Mouse (Mus musculus) cerebral cortex, adult 2 months (tissue): ENCODE results near the gene Gli3.

ENCODE experiments used
- WGBS: fragments of 180-500 bp; shearing (Covaris S2); methylation state at CpG from one replicate; pipeline ENCODE4 v1.1.7; 2018; 5-methylcytosine and 5-hydroxymethylcytosine counted together

Gene Gli3

DNA sequence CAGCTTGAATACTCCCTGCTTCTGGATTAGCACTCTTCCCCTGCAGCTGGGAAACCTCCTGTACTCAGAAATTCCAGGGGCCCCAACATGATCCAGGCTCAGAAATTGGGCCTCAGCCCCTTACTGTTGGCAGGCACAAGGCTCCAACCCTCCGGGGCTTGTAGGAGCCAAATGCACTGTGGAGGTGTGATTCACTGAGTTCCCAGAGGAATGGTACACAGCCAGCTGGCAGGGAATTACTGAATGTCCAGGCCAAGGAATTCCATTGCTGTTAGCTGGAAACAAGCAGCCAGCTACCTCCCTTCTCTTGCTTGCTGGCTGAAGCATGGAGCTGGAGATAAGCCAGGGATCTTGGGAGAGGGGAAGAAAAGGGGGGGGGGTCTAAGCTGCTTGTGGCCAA, 278.7 kb downstream of the Gli3 start:
- 19% methylated on average over 1 of the region's 1 CpGs for WGBS

GRCm38 (mm10) chr13:15742308-15742707, 279.3 kb downstream of the Gli3 start:
- WGBS = 61% methylated on average over 3 of the region's 3 CpGs

GRCm38 (mm10) chr13:15742777-15743176, 279.7 kb downstream of the Gli3 start:
- WGBS = 25% methylated on average over 4 of the region's 4 CpGs

DNA sequence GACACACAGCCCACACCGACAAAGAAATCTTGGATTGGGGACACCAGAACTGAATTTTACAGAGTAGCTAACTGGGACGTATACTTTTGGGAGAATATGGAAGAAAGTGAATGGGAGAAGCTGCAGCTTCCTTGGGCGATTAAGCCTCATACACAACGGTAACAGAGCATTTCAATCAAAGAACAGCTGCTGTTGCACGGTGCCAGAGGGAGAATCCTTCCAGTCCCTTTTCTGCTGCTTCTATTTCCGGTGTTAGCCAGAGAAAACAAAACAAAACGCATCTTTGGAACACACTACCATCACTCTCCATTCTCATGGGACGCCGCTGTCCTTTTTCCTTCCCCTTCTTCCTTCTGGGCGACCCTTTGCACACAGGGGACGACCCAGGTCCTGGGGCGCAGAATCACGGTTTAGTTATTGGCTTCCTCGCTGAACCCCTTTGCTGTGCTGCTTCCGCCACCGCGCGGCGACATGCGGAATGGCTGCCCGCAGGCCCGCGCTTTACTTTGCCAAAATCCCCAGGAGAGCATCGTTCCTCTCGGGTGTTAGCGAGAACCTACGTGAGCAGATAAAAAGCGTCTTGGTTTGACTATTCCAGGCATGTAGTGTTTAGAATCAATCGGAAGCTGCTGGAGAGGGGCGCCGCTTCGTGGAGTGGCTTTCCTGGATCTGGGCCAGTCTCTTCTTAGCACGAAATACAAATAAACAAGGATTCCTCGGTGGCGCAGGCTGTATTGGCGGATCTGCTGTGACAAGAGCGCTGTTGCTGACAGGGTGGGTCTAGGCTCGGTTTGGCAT, 296.0 kb downstream of the Gli3 start:
- WGBS = 2% methylated on average over 38 of the region's 38 CpGs

GRCm38 (mm10) chr13:15759633-15760441, 296.8 kb downstream of the Gli3 start:
- 26% methylated on average over 10 of the region's 10 CpGs for WGBS

GRCm38 (mm10) chr13:15762291-15762690, 299.3 kb downstream of the Gli3 start:
- WGBS = 87% methylated on average over 4 of the region's 4 CpGs

DNA sequence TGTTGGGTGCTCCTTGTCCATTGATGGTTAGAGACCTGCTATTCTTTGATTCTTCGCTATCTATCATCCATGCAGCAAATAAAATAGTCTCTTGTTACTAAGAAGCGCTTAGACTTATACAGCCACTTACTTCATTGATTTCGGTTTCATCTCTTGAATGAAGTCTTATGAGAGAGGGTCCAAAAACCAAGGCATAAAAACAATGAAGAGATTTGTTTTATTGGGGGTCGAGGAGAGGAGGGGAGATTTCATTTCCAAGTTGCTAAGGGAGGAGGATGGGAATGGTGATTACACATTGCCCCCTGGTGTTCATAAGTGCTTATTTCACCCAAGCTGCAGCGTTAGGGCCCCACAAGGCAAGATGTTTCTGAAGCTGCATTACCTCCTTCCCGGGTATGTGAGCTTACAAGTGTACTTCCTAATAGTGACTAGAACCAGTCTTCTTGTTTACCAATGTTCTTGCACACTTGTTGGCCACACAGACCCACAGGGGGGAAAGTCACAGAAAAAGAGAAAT, 299.9 kb downstream of the Gli3 start:
- 34% methylated on average over 6 of the region's 6 CpGs for WGBS

DNA sequence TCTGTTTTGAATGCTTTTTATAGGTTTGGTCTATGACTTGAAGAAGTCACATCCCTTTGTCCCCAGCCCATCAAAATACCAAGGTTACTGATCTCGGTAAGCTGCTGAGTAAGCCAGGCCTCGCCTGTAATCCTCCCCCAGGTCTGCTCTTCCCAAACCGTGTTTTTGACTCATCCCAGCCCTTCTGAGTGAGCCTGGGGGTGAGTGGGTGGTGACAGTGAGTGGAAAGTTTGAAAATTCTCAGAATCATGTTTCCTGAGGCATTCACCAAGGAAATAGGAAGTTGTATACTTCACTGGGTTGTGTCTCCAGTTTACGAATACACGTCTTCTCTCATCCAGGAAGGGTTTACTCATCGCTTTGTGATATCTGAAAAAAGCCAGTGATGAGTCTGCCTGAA, 314.6 kb downstream of the Gli3 start:
- WGBS = 48% methylated on average over 6 of the region's 6 CpGs
